Mouse (Mus musculus): ENCODE results near the gene Haus3.

DNA sequence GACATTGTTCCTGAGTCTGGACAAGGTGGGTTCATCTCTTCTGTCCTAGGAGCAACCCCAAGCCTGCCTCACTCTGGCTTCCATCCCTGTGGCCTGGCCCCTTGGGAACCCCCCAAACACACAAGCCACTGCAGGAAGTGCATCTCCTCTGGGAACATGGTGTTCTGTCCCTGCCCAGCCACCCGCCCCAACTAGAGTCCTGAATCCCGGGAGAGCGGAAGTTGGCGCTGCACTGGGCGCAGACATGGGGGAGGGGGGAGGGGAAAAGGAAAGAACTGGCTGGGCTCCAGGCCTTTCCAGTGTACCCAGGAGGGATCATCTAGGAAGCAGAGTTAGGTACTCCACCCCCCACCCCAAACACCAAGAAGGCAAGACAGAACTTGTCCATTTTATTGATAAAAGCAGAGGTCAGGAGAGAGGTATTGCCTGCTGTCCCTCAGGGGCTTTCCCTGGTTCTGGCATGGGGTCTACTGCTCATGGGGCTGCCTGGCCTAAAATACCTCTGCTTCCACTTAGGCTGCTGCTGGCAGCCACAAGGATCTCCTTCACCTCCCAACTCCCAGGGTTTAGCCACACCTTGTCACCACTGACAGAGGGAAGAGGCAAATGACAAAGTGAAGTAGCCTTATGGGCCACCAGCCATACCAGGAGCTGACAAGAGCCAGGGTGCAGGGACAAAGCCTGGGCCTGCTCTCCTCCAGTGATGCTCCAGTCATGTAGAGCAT is 14.0 kb upstream of the Haus3 start:
- TF ChIP-seq POLR2A (IDR thresholded peaks at IDR 0.05; ENCODE audit: insufficient read depth, low read depth, low read length) (no peak), CTCF (IDR thresholded peaks at IDR 0.05) (no peak)
